Mouse (Mus musculus) cerebral cortex, adult 2 months (tissue): ENCODE results near the gene Rhog.

Experiments
- WGBS: fragments of 180-500 bp; shearing (Covaris S2); methylation state at CpG from one replicate; pipeline ENCODE4 v1.1.7; 2018; 5-methylcytosine and 5-hydroxymethylcytosine counted together

Rhog gene

GRCm38 (mm10) chr7:102250631-102251214 lies 5.1 kb downstream of the Rhog start:
- WGBS, result under 1% methylated on average over 33 of the region's 33 CpGs

GRCm38 (mm10) chr7:102249896-102250630 lies 5.8 kb downstream of the Rhog start:
- WGBS, result under 1% methylated on average over 34 of the region's 49 CpGs

- 2% methylated on average over 23 of the region's 23 CpGs for WGBS
Measured at GRCm38 (mm10) chr7:102249531-102249895, 6.3 kb downstream of the Rhog start.

- WGBS, result 25% methylated on average over 16 of the region's 16 CpGs
Measured at GRCm38 (mm10) chr7:102248691-102249404, 7.0 kb downstream of the Rhog start.

- WGBS, result 55% methylated on average over 12 of the region's 12 CpGs
Measured at GRCm38 (mm10) chr7:102246956-102247797, 8.7 kb downstream of the Rhog start.

GRCm38 (mm10) chr7:102246265-102246664 lies 9.6 kb downstream of the Rhog start:
- 74% methylated on average over 6 of the region's 6 CpGs for WGBS

GRCm38 (mm10) chr7:102245775-102246174 lies 10.1 kb downstream of the Rhog start:
- 18% methylated on average over 1 of the region's 1 CpGs for WGBS

- 75% methylated on average over 3 of the region's 3 CpGs for WGBS
Measured at GRCm38 (mm10) chr7:102244782-102245535, 10.9 kb downstream of the Rhog start.

GRCm38 (mm10) chr7:102243870-102244269 lies 12.0 kb downstream of the Rhog start:
- 84% methylated on average over 2 of the region's 2 CpGs for WGBS

GRCm38 (mm10) chr7:102242917-102243316 lies 12.9 kb downstream of the Rhog start:
- 90% methylated on average over 3 of the region's 3 CpGs for WGBS

GRCm38 (mm10) chr7:102242371-102242770 lies 13.5 kb downstream of the Rhog start:
- WGBS, result 87% methylated on average over 5 of the region's 5 CpGs

GRCm38 (mm10) chr7:102239591-102239990 lies 16.3 kb downstream of the Rhog start:
- 94% methylated on average over 16 of the region's 16 CpGs for WGBS

GRCm38 (mm10) chr7:102238686-102239286 lies 17.1 kb downstream of the Rhog start:
- WGBS, result 76% methylated on average over 8 of the region's 8 CpGs

- 77% methylated on average over 4 of the region's 4 CpGs for whole genome bisulfite sequencing
Measured at GRCm38 (mm10) chr7:102233059-102233458, 22.8 kb downstream of the Rhog start.

GRCm38 (mm10) chr7:102229814-102230213 lies 26.0 kb downstream of the Rhog start:
- WGBS, result 85% methylated on average over 6 of the region's 6 CpGs

GRCm38 (mm10) chr7:102228049-102228670 lies 27.7 kb downstream of the Rhog start:
- WGBS, result 85% methylated on average over 4 of the region's 4 CpGs

- 90% methylated on average over 6 of the region's 6 CpGs for WGBS
Measured at GRCm38 (mm10) chr7:102226051-102226450, 29.8 kb downstream of the Rhog start.

GRCm38 (mm10) chr7:102223883-102224738 lies 31.7 kb downstream of the Rhog start:
- WGBS, result 85% methylated on average over 5 of the region's 5 CpGs

- 1% methylated on average over 31 of the region's 31 CpGs for whole genome bisulfite sequencing
Measured at GRCm38 (mm10) chr7:102222830-102223556, 32.9 kb downstream of the Rhog start.
